28 mouse cellular contexts compared by ENCODE assay signal in genomic region chr2:172502168-172502567, GRCm38 (mm10). TPM values are rescaled to one million over a fixed set of nuclear protein-coding genes. Genes with fewer than 3 reads are reported as not detected.
DNase-seq lines count a peak whose midpoint lies in the region; ATAC-seq lines count a peak whose summit lies in the region.
"Had no signal": no experiment of that assay in that cellular context is flagged by ENCODE, and none has a peak within 500 bp of the region (broad histone marks: within the 10 kb centered on the region; RNA-seq: fewer than 3 reads in every experiment).

No protein-coding gene starts in this region.

- H3K36me3 ChIP-seq in heart, embryonic 10.5 days: no peaks in the 10 kb centered on the region
- H3K36me3 ChIP-seq in embryonic facial prominence, embryonic 14.5 days (ENCODE audit: control insufficient read depth, insufficient read depth, low read length): no peaks in the 10 kb centered on the region
- H3K36me3 ChIP-seq: forebrain, embryonic 15.5 days; heart, embryonic 15.5 days; kidney, embryonic 15.5 days; midbrain, embryonic 10.5 days; midbrain, embryonic 15.5 days had no signal

- H3K4me1 ChIP-seq in heart, embryonic 10.5 days: peaks cover 9% of the 10 kb centered on the region
- H3K4me1 ChIP-seq in embryonic facial prominence, embryonic 14.5 days (ENCODE audit: control insufficient read depth, insufficient read depth, low read length): no peaks in the 10 kb centered on the region
- H3K4me1 ChIP-seq: forebrain, embryonic 15.5 days; heart, embryonic 15.5 days; kidney, embryonic 15.5 days; midbrain, embryonic 15.5 days had no signal

- whole genome bisulfite sequencing in heart, embryonic 10.5 days: 46% methylated on average over 14 of the region's 14 CpGs
- WGBS in embryonic facial prominence, embryonic 14.5 days: 48% methylated on average over 14 of the region's 14 CpGs

- H3K9me3 ChIP-seq in heart, embryonic 10.5 days: no peaks in the 10 kb centered on the region
- no peaks in the 10 kb centered on the region for H3K9me3 ChIP-seq in embryonic facial prominence, embryonic 14.5 days (ENCODE audit: control insufficient read depth, low read length)
- H3K9me3 ChIP-seq: forebrain, embryonic 15.5 days; heart, embryonic 15.5 days; kidney, embryonic 15.5 days; midbrain, embryonic 10.5 days; midbrain, embryonic 15.5 days had no signal

- no peaks in the 10 kb centered on the region for H3K27me3 ChIP-seq in heart, embryonic 10.5 days (ENCODE audit: insufficient read depth, poor library complexity, severe bottlenecking)
- no peaks in the 10 kb centered on the region for H3K27me3 ChIP-seq in embryonic facial prominence, embryonic 14.5 days (replicated peaks; ENCODE audit: control insufficient read depth, insufficient read depth, low read length)
- H3K27me3 ChIP-seq: forebrain, embryonic 15.5 days; heart, embryonic 15.5 days; kidney, embryonic 15.5 days; midbrain, embryonic 15.5 days had no signal

- H3K4me2 ChIP-seq in embryonic facial prominence, embryonic 14.5 days (ENCODE audit: low read depth, low read length): no peak overlapping the region
- H3K4me2 ChIP-seq: forebrain, embryonic 15.5 days; heart, embryonic 15.5 days; kidney, embryonic 15.5 days; midbrain, embryonic 15.5 days had no signal

- DNase-seq in heart, embryonic 10.5 days (ENCODE audit: low spot score): no peak
- no peak for DNase-seq in heart, adult 9 months (ENCODE audit: low spot score in 2 of 2)
- peak; percentile 47 for DNase-seq in R1 (ENCODE audit: low read depth, low spot score)
- DNase-seq in embryonic facial prominence, embryonic 14.5 days (ENCODE audit: low spot score): no peak
- peak; percentile 43 for DNase-seq in mesoderm, embryonic 11.5 days (ENCODE audit: low read depth, low spot score)
- no peak for DNase-seq in c-Kit-positive CD71-positive TER-119-positive erythroid progenitor cells, embryonic 14.5 days (ENCODE audit: low spot score)
- no peak for DNase-seq in kidney, postnatal 25 days
- DNase-seq: adrenal gland, adult 2 months; adrenal gland, postnatal 36 days; cerebellum, adult 2 months; cerebellum, postnatal 14 days; kidney, postnatal 4 days; liver; lung, adult 2 months; lung, postnatal 10 days; thymus, postnatal 4 days had no signal

- H3K9ac ChIP-seq in embryonic facial prominence, embryonic 14.5 days (ENCODE audit: low read depth, low read length): no peak overlapping the region
- H3K9ac ChIP-seq: forebrain, embryonic 15.5 days; heart, embryonic 15.5 days; kidney, embryonic 15.5 days; liver, embryonic 14.5 days; midbrain, embryonic 15.5 days had no signal

- 0 out of 2 replicates have a peak overlapping the region, but pooled peaks have one; percentile 8 for H3K27ac ChIP-seq in heart, embryonic 10.5 days
- no peak overlapping the region for H3K27ac ChIP-seq in embryonic facial prominence, embryonic 14.5 days (replicated peaks; ENCODE audit: low read depth, low read length)
- H3K27ac ChIP-seq: forebrain, embryonic 15.5 days; heart, embryonic 15.5 days; kidney, embryonic 15.5 days; liver, embryonic 14.5 days; midbrain, embryonic 10.5 days; midbrain, embryonic 15.5 days had no signal

- ATAC-seq in embryonic facial prominence, embryonic 14.5 days (ENCODE audit: low read depth): 0 out of 2 replicates have a peak, but pooled peaks have one; percentile 30
- ATAC-seq: activated CD4-positive, CD25-positive, alpha-beta regulatory T cell, adult 4 months; midbrain, embryonic 15.5 days had no signal

- no peak overlapping the region for H3K4me3 ChIP-seq in heart, embryonic 10.5 days
- no peak overlapping the region for H3K4me3 ChIP-seq in embryonic facial prominence, embryonic 14.5 days (ENCODE audit: low read depth, low read length)
- H3K4me3 ChIP-seq: forebrain, embryonic 15.5 days; heart, embryonic 15.5 days; kidney, embryonic 15.5 days; midbrain, embryonic 10.5 days; midbrain, embryonic 15.5 days had no signal

RNA-seq across cellular contexts. Expression of gene Fam209, which starts 29.8 kb away (rescaled TPM):
- polyA plus RNA-seq in heart, embryonic 10.5 days (2016; fragmentation: Nextera tagmentation; extraction: Ambion mirVana): not detected in 2 replicates
- polyA plus RNA-seq in embryonic facial prominence, embryonic 14.5 days (2014; fragmentation: Nextera tagmentation; extraction: Ambion mirVana): 0.43 TPM in 1 of 2 replicates, not detected in the other
- polyA plus RNA-seq: cerebellum, adult 2 months; cortical plate, adult 2 months; heart, embryonic 15.5 days; hindbrain, embryonic 11.5 days; kidney, embryonic 15.5 days; midbrain, embryonic 15.5 days; neural tube, embryonic 11.5 days had no signal

RNA-seq across cellular contexts. Expression of gene Gcnt7, which starts 43.8 kb away (rescaled TPM):
- 1.4 and 1.8 TPM in 2 replicates for polyA plus RNA-seq in heart, embryonic 10.5 days (2016; fragmentation: Nextera tagmentation; extraction: Ambion mirVana)
- 0.67 and 0.98 TPM in 2 replicates for polyA plus RNA-seq in embryonic facial prominence, embryonic 14.5 days (2014; fragmentation: Nextera tagmentation; extraction: Ambion mirVana)
- polyA plus RNA-seq: adrenal gland, adult 2 months; brain, embryonic 14.5 days; cerebellum, adult 2 months; cortical plate, adult 2 months; gonadal fat pad, adult 2 months; lung, adult 2 months had no signal

RNA-seq across cellular contexts. Expression of gene Tfap2c, which starts 47.2 kb away (rescaled TPM):
- 0.49 and 2.3 TPM in 2 replicates for polyA plus RNA-seq in heart, embryonic 10.5 days (2016; fragmentation: Nextera tagmentation; extraction: Ambion mirVana)
- 8.9 and 9.8 TPM in 2 replicates for polyA plus RNA-seq in embryonic facial prominence, embryonic 14.5 days (2014; fragmentation: Nextera tagmentation; extraction: Ambion mirVana)
- polyA plus RNA-seq: activated CD4-positive, CD25-positive, alpha-beta regulatory T cell, adult 4 months; adrenal gland, adult 2 months; liver, embryonic 14.5 days had no signal

Comparison
In these comparisons a context has a peak if more than half of its experiments do, and no peak if none do; other contexts are left out.
1. DNase-seq: peak in R1 (single experiment) and mesoderm, embryonic 11.5 days (single experiment); none in heart, embryonic 10.5 days (single experiment), heart, adult 9 months (0 of 2), embryonic facial prominence, embryonic 14.5 days (single experiment), c-Kit-positive CD71-positive TER-119-positive erythroid progenitor cells, embryonic 14.5 days (single experiment) and kidney, postnatal 25 days (0 of 2).